Mouse (Mus musculus) right cerebral cortex, postnatal 36 days (tissue): ENCODE measurements around the gene Sumo1.

Experiments
- DNase-seq, 2 experiments: peaks; one replicate each; pipeline ENCODE4 v3.0.0; 2022; ENCODE audit warnings: low spot score in 2 of 2, mixed read lengths in 1 of 2

The Sumo1 gene

GRCm38 (mm10) chr1:59593622-59594035 lies 77.0 kb downstream of the Sumo1 start:
- no peak for DNase-seq

GRCm38 (mm10) chr1:59592876-59593275 lies 77.8 kb downstream of the Sumo1 start:
- DNase-seq: no peak

GRCm38 (mm10) chr1:59592359-59592758 lies 78.3 kb downstream of the Sumo1 start:
- DNase-seq: peak in 1 of 2 experiments; percentile 36

DNA sequence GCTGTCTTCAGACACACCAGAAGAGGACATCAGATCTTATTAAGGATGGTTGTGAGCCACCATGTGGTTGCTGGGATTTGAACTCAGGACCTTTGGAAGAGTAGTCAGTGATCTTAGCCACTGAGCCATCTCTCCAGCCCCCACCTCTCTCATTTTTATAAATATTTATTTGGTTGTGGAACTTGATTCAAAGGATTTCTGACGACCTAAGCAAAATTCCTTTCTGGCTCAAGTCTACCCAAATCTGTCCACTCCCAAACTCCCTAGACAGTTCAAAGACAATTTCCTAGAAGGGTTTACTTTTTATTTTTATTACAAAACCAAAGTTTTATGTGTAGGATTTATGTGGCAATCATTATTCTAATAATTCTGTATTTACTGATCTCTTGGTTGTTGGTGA lies 81.4 kb downstream of the Sumo1 start:
- no peak for DNase-seq

- peak in 1 of 2 experiments; percentile 20 for DNase-seq
These were observed 85.8 kb downstream of the Sumo1 start for GRCm38 (mm10) chr1:59584656-59585410.

DNA sequence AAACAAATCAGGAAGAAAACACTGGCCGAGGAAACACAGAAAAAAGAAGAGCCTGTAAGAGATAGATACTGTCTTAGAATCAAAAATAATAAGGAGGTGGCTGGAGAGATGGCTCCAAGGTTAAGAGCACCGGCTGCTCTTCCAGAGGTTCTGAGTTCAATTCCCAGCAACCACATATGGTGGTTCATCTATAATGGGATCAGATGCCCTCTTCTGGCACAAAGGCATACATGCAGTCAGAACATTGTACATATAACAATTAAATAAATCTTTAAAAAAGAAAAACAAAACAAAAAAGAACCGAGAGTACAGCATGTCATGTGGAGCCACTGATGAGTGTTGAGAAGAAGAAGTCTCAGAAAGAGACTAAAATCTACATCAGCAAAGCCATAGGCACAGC lies 89.8 kb downstream of the Sumo1 start:
- no peak for DNase-seq

- DNase-seq: no peak
These were observed 90.4 kb downstream of the Sumo1 start for GRCm38 (mm10) chr1:59580131-59580751.

GRCm38 (mm10) chr1:59579327-59579726 lies 91.3 kb downstream of the Sumo1 start:
- DNase-seq: no peak

DNA sequence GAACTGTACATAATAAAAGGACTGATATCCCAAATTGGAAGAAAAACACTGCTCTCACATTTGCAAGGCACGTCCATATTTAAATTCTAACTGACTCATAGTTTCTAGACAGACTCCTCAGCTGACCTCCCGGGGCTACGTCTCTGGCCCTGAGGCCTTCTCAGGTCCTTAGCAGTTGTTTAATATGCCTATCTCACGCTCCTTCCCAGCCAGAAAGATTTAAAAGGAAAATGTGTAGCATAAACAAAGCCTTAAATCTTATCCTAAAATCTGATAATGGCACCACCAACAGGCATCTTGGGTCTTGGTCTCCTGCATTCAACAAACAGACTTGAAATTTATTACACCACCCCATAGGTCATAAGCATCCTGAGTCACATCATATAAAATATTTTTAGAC lies 91.9 kb downstream of the Sumo1 start:
- no peak for DNase-seq

GRCm38 (mm10) chr1:59574262-59575187 lies 96.1 kb downstream of the Sumo1 start:
- peak; percentile 12 to 20 for DNase-seq

DNA sequence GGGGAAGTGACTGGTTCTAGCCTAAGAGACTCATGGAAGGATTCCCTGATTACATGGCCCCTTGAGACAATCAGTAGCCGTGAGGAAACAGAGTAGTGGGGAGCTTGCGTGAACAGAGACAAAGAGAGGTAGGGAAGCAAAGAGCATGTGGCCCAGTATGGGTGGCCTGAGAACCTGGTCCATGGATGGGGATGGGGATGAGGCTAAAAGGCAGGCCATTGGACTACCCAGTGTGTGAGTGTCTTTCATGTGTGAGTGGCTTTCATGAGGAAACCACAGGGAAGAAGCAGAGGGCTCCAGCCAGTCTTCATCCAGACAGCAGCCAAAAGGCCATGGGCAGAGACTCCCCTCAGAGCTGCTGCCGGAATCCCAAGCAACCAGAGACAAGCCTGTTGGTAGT lies 96.8 kb downstream of the Sumo1 start:
- DNase-seq: no peak

- no peak for DNase-seq
These were observed 99.1 kb downstream of the Sumo1 start for GRCm38 (mm10) chr1:59571502-59571901.

DNA sequence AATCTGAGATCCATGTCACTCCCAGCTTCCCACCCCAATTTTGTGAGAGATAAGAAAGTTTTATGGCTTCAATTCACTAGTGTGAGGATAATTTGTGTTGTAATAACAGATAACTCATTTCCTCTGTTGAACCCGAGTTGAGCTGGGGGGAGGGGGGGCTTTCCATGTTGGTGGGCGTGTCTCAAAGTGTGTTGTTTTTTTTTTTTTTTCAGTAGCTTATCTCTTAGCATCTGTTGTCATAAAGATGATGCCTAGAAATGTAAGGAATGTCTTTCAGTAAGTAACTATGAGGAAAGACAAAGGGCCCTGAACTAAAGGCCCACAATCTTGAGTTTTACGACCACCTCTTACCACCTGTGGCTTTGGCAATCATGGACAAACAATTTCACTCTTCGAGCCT lies 99.9 kb downstream of the Sumo1 start:
- DNase-seq: no peak

DNA sequence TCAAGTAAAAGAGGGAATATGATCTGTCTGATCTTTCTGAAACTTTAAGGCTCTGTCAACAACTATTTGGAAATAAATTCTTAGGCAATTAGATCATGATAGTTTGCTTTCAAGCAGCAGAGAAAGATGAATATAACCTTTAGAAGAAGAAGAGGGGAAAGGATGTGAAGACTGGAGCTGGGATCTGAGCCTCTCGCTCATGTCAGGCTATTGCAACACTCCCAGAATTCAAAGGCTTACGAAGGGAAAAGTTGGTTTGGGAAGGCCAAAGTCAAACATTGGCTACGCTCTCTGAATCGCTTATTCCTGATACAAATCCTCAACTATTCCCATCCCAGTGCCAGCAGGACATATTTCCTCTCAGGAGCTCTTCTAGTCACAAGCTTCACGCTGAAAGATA lies 101.3 kb downstream of the Sumo1 start:
- no peak for DNase-seq

- DNase-seq: no peak
These were observed 102.4 kb downstream of the Sumo1 start for GRCm38 (mm10) chr1:59568283-59568682.

DNA sequence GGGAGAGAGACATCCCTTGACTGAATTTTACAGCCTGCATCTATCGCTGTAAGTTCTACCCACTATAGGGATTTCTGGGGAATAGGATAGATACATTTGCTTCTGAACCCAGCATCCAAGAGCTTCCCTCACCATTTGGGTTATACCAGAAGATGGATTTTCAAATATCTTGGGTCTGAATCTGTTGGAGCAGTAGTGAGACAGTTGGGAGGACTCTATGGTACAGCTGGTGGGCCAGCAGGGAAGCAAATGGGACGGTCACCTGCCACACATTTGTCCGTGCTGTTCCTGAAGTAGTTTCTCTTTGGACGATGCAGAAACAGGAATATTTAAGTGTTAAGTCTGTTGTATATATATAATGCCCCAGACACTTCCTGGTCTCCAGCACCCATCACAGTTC lies 103.1 kb downstream of the Sumo1 start:
- DNase-seq: no peak

- peak in 1 of 2 experiments; percentile 10 for DNase-seq
These were observed 103.7 kb downstream of the Sumo1 start for GRCm38 (mm10) chr1:59566926-59567325.

GRCm38 (mm10) chr1:59566281-59566680 lies 104.4 kb downstream of the Sumo1 start:
- no peak for DNase-seq

DNA sequence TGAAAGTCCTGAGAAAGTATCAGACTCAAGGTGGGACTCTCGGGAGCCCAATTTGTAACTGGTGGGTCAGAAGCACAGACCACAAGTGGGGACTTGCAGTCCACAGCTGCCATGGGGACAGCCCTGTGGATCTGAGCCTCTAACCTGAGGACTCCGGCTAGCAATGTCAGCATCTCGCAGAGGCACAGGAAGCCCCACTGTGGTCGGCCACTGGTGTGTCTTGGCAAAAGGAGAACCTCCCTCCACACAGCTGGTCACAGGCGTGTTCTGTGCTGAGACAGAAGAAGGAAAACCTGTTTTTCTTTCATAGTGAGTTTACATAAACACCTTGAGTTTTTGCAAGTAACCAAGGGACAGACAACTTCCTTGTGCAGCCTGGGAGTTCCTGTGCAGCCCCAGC lies 104.8 kb downstream of the Sumo1 start:
- no peak for DNase-seq

- no peak for DNase-seq
These were observed 107.1 kb downstream of the Sumo1 start for GRCm38 (mm10) chr1:59563581-59563980.

DNA sequence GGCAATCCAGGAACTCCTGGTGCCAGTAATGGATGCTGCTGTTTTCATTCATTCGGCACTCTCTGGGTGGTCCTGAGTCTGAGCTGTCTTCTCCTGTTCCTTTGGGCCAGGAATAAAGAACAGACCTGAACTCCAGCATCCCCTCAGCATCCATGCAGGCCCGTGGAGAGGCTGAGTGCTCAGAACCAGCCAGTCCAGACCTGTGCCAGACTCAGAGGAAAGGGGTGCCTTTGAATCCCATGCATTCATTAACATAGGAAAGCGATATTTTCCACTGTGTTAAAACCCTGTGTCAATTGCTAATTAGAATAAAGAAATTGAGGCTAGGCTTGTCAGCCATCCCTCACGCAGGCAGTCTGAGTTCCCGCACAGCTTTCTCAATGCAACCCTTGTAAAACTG lies 116.9 kb downstream of the Sumo1 start:
- DNase-seq: no peak

DNA sequence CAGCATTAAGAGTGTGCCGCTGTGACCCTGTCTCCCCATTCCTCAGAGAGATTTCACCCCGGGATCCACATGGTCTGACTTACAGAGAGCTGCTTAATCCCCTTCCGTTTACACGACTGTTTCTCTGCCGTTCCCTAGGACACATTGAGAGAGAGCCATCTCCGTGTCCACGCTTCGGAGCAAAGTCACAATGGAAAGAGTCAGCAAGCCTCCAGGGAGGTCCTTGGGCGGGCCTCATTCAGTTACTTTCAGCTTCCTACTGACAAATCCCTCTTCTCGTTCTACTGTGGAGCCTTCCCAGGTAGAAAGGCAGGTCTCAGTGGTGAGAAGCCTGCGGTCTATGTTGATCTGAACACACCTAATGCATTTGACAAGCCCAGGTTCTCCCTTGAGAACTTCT lies 119.6 kb downstream of the Sumo1 start:
- DNase-seq: no peak
